In the genomic region with DNA sequence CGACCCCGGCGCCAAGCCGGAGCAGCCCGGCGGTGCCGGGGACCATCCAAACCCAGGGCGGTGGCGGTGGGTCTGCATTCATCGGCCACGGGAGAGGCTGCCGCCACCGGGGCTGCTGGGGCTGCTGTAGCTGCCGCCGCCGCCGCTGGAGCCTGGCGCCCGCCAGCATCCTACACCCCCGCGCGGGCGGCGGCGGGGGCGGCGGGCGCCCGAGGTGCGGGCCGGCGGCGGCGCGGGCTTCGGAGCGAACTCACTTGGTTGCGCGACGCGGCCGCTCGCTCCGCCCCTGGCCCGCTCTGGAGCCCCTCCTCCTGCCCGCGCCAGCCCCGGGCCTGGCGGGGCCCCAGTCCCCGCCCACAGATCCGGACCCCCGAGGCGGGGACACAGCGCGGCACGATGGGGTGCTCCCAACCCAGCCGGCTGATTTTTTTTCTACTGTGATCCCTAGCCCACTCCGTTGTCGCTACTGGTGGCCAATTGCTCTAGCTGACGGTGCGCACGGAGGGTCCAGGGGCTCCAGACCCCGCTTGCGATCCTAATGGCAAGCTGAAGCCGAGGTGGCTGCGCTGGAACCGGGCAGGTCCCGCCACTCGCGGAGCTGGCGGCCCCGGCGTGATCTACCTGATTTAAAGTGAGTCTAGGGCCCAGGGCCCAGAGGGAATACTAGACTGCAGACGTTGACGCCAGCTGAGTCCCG, we compare ENCODE assay signal across 8 mouse cellular contexts. TPM values are rescaled to one million over a fixed set of nuclear protein-coding genes. Genes with fewer than 3 reads are reported as not detected.
DNase-seq lines count a peak whose midpoint lies in the region; ATAC-seq and TF ChIP-seq lines count a peak whose summit lies in the region.

A gene (minus strand): TSS at position 246 of the 697 bp plus-strand sequence.

- H3K27ac ChIP-seq in forebrain, embryonic 16.5 days (ENCODE audit: low read length) = no peak within 1 kb of the TSS
- H3K27ac ChIP-seq in limb, embryonic 11.5 days (replicated peaks; ENCODE audit: low read depth, low read length) = no peak within 1 kb of the TSS
- H3K27ac ChIP-seq in olfactory bulb, adult 2 months (ENCODE audit: insufficient read depth, low read depth, low read length) = no peak within 1 kb of the TSS

- H3K9ac ChIP-seq in forebrain, embryonic 16.5 days (replicated peaks; ENCODE audit: low read depth, low read length) = peak within 1 kb of the TSS; percentile 64
- no peak within 1 kb of the TSS for H3K9ac ChIP-seq in limb, embryonic 11.5 days (ENCODE audit: low read length)

- peaks cover 4% of the 10 kb centered on the region for H3K27me3 ChIP-seq in forebrain, embryonic 16.5 days (replicated peaks; ENCODE audit: control insufficient read depth, insufficient read depth, low read length)
- peaks cover 27% of the 10 kb centered on the region for H3K27me3 ChIP-seq in limb, embryonic 11.5 days (ENCODE audit: control insufficient read depth, insufficient read depth, low read length)

- peaks cover 25% of the 10 kb centered on the region for H3K4me1 ChIP-seq in forebrain, embryonic 16.5 days (replicated peaks; ENCODE audit: control insufficient read depth, insufficient read depth, low read length)
- peaks cover 4% of the 10 kb centered on the region; the same call in 1 of the 2 replicates for H3K4me1 ChIP-seq in limb, embryonic 11.5 days (ENCODE audit: control insufficient read depth, insufficient read depth, low read length)
- peaks cover 12% of the 10 kb centered on the region for H3K4me1 ChIP-seq in olfactory bulb, adult 2 months (ENCODE audit: control insufficient read depth, insufficient read depth, low read length)

- no peaks in the 10 kb centered on the region for H3K36me3 ChIP-seq in forebrain, embryonic 16.5 days (ENCODE audit: control insufficient read depth, insufficient read depth)
- no peaks in the 10 kb centered on the region for H3K36me3 ChIP-seq in limb, embryonic 11.5 days (ENCODE audit: control insufficient read depth, insufficient read depth, low read length)

- DNase-seq in left cerebral cortex, adult 18-20 months (ENCODE audit: low spot score in 2 of 2) = peak in 1 of 2 experiments; percentile 29
- no peak for DNase-seq in left cerebral cortex, adult 11 months (ENCODE audit: low spot score)
- DNase-seq in cerebellum, adult 9-11 months = peak; percentile 31
- peak; percentile 54 for DNase-seq in limb, embryonic 11.5 days (ENCODE audit: low spot score)
- no peak for DNase-seq in B cell, adult 2 months

- TF ChIP-seq POLR2A in olfactory bulb, adult 2 months (IDR thresholded peaks at IDR 0.05; ENCODE audit: insufficient read depth, low read depth, low read length) = no peak

- peak within 1 kb of the TSS; percentile 98 for H3K4me2 ChIP-seq in forebrain, embryonic 16.5 days (ENCODE audit: low read length)
- H3K4me2 ChIP-seq in limb, embryonic 11.5 days (ENCODE audit: low read depth, severe bottlenecking) = peak within 1 kb of the TSS; percentile 100

- ATAC-seq in forebrain, embryonic 16.5 days = peak; percentile 82
- peak; percentile 51; the same call in 1 of the 2 replicates for ATAC-seq in limb, embryonic 11.5 days (ENCODE audit: insufficient number of reproducible peaks, low FRiP score, low TSS enrichment, low read depth)
- no peak for ATAC-seq in activated CD4-positive, CD25-positive, alpha-beta regulatory T cell, adult 4 months

- peak within 1 kb of the TSS; percentile 66 for H3K4me3 ChIP-seq in forebrain, embryonic 16.5 days (replicated peaks; ENCODE audit: low read length)
- H3K4me3 ChIP-seq in limb, embryonic 11.5 days (ENCODE audit: low read depth, low read length) = peak within 1 kb of the TSS; percentile 30
- peak within 1 kb of the TSS; percentile 68 for H3K4me3 ChIP-seq in olfactory bulb, adult 2 months (ENCODE audit: insufficient read depth, low read depth, low read length)

- WGBS in forebrain, embryonic 16.5 days = under 1% methylated on average over 55 of the region's 76 CpGs
- WGBS in limb, embryonic 11.5 days = under 1% methylated on average over 36 of the region's 76 CpGs
- 1% methylated on average over 57 of the region's 76 CpGs for WGBS in olfactory bulb, adult 2 months

- no peaks in the 10 kb centered on the region for H3K9me3 ChIP-seq in forebrain, embryonic 16.5 days (ENCODE audit: control insufficient read depth, low read length)
- H3K9me3 ChIP-seq in limb, embryonic 11.5 days (ENCODE audit: control insufficient read depth, low read length) = no peaks in the 10 kb centered on the region

- no peak for TF ChIP-seq CTCF in olfactory bulb, adult 2 months (IDR thresholded peaks at IDR 0.05; ENCODE audit: insufficient read depth, low read depth, low read length)

RNA-seq across cellular contexts. Expression of the gene that starts here (rescaled TPM):
- total RNA-seq in left cerebral cortex, adult 18-20 months (2021) = 10 to 100 TPM; 11.3 TPM
- polyA plus RNA-seq in forebrain, embryonic 16.5 days (2015; fragmentation: Nextera tagmentation; extraction: Ambion mirVana) = 8.2 and 11.2 TPM in 2 replicates
- 1.7 and 1.9 TPM in 2 replicates for polyA plus RNA-seq in limb, embryonic 11.5 days (2014; fragmentation: Nextera tagmentation; extraction: Ambion mirVana)
- not detected in 2 replicates for polyA plus RNA-seq in olfactory bulb, adult 2 months (2012; ENCODE audit: insufficient read depth, insufficient read length, low replicate concordance, missing spikeins)
- polyA plus RNA-seq in activated CD4-positive, CD25-positive, alpha-beta regulatory T cell, adult 4 months (2017; shearing (Covaris generic)) = not detected

Comparison
In these comparisons a context has a peak if more than half of its experiments do, and no peak if none do; other contexts are left out.
1. DNase-seq: peak in cerebellum, adult 9-11 months (single experiment) and limb, embryonic 11.5 days (single experiment); none in left cerebral cortex, adult 11 months (single experiment) and B cell, adult 2 months (0 of 2).
2. Peak in every context shown above with its lines, with median percentiles within 50 percentile points of each other: H3K4me3 ChIP-seq.